Mouse (Mus musculus) kidney, postnatal 25 days (tissue): ENCODE results near the gene Gpc2.

Experiments
- DNase-seq, 2 experiments: peaks; one replicate each; pipeline ENCODE4 v3.0.0; 2021; ENCODE audit warnings: mixed read lengths in 2 of 2

The Gpc2 gene

GRCm38 (mm10) chr5:138260834-138261233 is 19.0 kb downstream of the Gpc2 start:
- DNase-seq: no peak

- DNase-seq: no peak
Measured at GRCm38 (mm10) chr5:138260051-138260450, 19.8 kb downstream of the Gpc2 start.

DNA sequence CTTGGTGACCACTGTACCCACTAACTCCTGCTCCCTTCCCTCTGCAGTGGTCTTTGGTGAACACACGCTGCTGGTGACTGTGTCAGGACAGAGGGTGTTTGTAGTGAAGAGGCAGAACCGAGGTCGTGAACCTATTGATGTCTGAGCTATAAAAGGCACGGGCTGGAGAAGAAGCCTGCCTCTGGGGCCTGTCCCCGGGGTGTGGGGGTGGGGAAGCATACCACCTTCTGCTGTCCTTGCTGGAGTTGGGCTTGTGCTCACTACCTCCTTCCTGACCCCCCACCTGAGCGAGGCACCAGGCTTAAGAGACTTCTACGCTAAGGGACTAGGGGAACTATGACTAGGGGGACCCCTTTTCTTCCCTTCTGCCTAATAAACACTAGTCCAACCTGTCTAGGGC is 20.8 kb downstream of the Gpc2 start:
- DNase-seq: no peak

DNA sequence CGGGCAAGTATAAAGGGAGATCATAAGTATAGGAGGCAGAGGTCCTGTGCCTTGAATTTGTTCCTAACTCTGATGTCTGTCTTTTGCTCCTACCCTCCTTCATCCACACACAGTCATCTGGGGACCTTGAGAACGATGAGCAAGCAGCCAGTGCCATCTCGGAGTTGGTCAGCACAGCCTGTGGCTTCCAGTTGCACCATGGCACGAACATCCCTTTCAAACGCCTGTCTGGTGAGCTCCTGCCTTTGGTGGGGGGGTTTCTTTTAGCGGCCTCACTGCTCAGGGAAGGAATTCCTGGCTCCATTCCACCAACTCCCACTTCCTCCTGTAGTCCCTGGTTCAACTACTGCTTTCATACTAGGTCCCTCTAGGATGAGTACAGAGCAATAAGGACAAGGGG is 21.3 kb downstream of the Gpc2 start:
- no peak for DNase-seq

DNA sequence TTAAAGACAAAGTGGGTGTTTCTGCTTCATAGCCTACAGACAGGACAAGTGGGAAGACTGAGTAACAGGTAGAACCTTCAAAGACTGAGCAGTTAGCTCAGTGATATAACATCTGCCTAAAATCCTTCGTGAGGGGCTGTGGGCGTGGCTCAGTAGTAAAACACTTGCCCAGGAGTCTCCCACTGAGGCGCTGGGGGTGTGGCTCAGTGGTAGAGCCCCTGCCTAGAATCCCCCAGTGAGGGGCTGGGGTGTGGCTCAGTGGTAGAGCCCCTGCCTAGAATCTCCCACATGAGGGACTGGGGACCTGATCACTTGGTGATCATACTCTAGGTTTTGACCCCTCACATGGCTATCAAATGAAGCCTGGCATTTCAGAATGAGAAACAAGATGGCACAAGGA is 21.7 kb downstream of the Gpc2 start:
- no peak for DNase-seq

GRCm38 (mm10) chr5:138257585-138257978 is 22.2 kb downstream of the Gpc2 start:
- no peak for DNase-seq

- DNase-seq: no peak
Measured at GRCm38 (mm10) chr5:138256966-138257584, 22.7 kb downstream of the Gpc2 start.

DNA sequence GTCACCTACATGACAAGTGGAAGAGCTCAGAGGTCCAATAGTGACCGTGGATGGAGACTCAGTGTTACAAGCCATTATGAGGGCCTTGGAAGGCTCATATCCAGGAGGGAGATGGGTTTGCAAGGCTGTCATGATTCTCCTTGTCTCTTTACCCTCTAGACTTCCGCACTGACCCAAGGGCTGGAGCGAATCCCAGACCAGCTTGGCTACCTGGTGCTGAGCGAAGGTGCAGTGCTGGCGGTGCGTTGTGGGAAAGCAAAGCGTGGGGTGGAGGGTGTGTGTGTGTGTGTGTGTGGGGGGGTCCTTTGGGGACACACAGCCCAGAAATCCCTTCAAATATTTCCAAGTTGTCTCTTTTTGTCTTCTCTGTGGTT is 23.7 kb downstream of the Gpc2 start:
- peak; percentile 42 to 66 for DNase-seq

DNA sequence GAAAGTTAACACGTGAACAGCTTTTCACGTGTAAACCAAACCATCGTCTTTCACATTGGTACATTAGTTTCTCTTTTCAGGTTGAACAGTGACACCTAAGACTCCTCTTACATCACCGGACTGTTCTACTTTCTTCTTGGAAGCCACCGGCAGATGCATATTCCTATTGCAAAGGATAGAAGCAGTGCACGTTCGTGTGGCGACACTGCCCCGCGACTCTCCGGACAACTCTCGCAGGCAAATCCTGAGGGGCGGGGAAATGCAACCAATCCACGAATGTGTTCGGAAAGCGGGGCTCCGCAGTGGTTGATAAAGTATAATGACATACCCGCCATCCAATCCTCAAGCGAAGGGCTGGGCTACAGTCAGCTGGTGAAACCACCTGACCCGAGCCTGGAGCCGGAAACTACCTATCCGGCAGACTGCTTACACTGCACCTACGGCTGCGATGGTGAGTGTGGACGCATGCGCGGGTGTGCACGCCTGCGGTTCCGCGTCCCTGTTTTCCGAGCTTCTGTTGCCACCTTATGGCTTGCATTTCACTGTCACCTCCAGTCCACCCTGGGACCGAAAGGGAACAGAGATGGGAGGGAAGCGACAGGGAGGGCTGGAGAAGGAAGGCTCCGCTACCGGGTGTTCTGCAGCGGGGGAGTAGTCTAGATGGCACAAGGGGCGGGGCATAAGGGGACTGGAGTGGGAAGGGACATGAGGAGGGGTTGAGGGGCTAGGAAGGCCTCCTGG is 24.3 kb downstream of the Gpc2 start, which contains the start of gene Lamtor4:
Gene Lamtor4 (plus strand): TSS at position 130 of the 741 bp plus-strand sequence.
- DNase-seq: peak; percentile 97 to 99

DNA sequence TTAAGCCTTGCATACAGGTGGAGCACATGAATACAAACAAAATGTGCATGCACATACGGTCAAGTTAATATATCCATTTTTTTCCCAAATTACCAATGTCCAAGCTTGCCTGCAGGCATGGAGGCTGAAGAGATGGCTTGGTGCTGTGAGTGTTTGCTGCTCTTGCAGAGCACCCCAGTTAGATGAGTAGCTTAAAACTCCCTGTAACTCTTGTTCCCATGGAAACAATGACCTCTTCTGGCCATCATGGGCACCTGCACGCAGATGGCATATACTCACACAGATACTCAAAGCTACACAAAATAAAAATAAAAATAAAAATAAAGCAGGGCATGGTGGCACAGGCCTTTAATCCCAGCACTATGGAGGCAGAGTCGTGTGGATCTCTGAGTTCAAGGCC is 26.7 kb downstream of the Gpc2 start:
- no peak for DNase-seq

GRCm38 (mm10) chr5:138251144-138251543 is 28.7 kb downstream of the Gpc2 start:
- DNase-seq: no peak

DNA sequence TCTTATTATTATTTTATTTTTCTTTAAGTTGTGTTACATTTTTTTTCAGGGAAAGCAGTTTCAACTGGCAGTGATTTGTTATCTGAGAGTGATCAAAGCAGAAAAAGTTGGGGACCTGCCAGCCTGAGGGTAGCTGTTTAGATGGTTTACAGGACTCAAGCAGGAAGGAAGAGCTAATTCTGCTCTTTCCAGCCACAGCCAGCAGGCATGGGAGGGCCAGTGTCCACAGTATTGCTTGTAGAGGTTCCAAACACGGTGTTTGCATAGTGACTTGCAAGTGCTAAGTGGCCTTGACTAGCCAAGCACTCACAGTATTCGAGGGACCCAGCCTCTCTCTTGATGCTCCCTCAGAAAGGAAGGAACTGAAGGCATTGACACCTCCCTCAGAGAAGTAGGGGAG is 38.3 kb downstream of the Gpc2 start:
- no peak for DNase-seq

- DNase-seq: no peak
Measured at GRCm38 (mm10) chr5:138234224-138234623, 45.6 kb downstream of the Gpc2 start.

- no peak for DNase-seq
Measured at GRCm38 (mm10) chr5:138233778-138234177, 46.0 kb downstream of the Gpc2 start.

DNA sequence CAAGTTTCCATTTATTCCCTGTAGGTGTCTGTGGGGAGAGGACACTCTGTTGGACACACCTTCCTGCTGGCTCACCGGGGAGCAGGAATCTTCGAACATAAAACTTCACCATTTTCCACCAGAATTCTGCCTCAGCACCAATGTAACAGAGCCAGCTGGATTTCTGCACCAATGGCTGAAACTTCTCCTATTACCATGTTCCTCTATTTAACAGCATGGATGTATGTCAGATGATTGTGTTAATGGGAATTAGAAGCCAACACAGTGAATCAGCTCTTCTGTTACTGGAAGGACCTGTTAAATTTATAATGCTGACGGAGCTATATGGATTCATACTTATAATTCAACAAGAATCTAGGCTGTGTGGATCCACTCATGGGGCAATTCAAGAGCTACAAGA is 50.3 kb downstream of the Gpc2 start:
- no peak for DNase-seq

DNA sequence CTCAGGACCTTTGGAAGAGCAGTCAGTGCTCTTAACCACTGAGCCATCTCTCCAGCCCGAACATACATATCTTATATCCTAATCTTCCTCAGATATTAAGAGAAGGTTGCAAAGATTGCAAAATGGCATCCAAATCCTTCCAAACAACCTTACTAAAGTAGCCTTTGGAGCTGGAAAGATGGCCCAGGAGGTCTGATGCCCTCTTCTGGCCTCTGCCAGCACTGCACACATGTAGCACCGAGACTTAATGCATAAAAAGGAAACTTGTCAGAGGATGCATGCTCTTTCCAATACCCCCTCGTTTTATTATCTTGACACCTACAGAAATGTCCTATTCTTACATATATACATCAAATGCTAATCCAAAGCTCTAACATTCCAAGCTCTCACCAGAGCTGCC is 51.8 kb downstream of the Gpc2 start:
- DNase-seq: peak in 1 of 2 experiments; percentile 72

- no peak for DNase-seq
Measured at GRCm38 (mm10) chr5:138227367-138227766, 52.4 kb downstream of the Gpc2 start.

DNA sequence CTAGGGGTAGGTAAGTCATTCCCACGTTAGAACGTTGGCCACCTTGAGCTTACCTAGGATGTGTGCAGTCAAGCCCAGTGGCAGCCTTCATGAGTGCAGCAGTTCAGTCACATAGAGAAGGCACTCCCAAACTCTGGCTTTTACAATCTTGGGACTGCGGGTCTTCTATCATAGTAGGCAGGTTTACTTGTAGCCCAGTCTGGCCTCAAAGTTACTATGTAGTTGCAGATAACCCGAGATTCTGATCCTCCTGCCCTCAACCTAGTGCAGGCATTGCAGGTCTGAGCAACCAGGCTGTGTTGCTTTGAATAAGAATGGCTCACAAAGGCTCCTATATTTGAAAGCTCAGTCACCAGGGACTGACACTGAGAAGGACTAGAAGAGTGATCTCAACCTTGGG is 53.3 kb downstream of the Gpc2 start:
- no peak for DNase-seq

DNA sequence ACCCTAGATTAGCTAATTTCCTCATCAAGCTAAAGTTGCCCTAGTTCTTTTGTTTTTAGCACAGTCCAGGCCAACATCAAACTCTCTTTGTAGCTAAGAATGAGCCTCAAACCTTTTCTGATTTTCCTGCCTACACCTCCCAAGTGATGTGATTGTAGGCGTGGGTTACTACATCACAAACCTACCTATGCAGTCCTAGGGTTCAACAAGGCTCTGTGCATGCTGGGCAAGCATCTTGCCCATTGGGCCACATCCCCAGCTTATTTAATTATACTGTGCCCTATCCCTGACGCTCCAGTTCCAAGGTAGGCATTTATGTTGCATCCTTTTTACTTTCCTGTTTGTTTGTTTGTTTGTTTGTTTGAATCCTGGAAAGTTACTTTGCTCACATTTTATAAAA is 54.1 kb downstream of the Gpc2 start, which contains the start of gene Nxpe5:
Gene Nxpe5 (plus strand): TSS at position 199 of the 400 bp plus-strand sequence.
- no peak for DNase-seq
